Mouse (Mus musculus) megakaryocyte, adult 5-6 weeks (primary cell): ENCODE data around the gene Pald1. TPM values are rescaled to one million over a fixed set of nuclear protein-coding genes. Genes with fewer than 3 reads are reported as not detected.
A peak's percentile ranks its signal among the peaks of the same experiment; 100 is the strongest.

Experiments
- ATAC-seq: 2 replicates; pipeline ENCODE4 v1.8.0; 2016; ENCODE audit warnings: mild to moderate bottlenecking, inconsistent platforms; ENCODE audit not compliant: poor library complexity, severe bottlenecking
- total RNA-seq, 2 experiments: library from RNA; stranded (forward) in 1 of 2; stranded (reverse) in 1 of 2; fragments of 153-499, 151-499 nt in 1 of 2; fragments of 221-1000, 200-1000 nt in 1 of 2; gene quantifications; 2 replicates each; pipeline versions ENCODE4 v1.2.3 to v1.2.4; 2015 to 2017

The Pald1 gene
- total RNA-seq (2015) (0.16 TPM in 1 of 2 replicates, not detected in the other), total RNA-seq (2017) (0.77 and 2.1 TPM in 2 replicates)

GRCm38 (mm10) chr10:61383021-61383714, at the start of gene Pald1:
TSS of gene Pald1 (minus strand) at chr10:61383530.
- ATAC-seq = peak; percentile 20

- no peak for ATAC-seq
These were observed 48.0 kb upstream of the Pald1 start for GRCm38 (mm10) chr10:61431375-61431774.

- no peak for ATAC-seq
These were observed 45.7 kb upstream of the Pald1 start for GRCm38 (mm10) chr10:61429043-61429442.

- no peak for ATAC-seq
These were observed 45.1 kb upstream of the Pald1 start for GRCm38 (mm10) chr10:61428416-61428815.

- no peak for ATAC-seq
These were observed 44.6 kb upstream of the Pald1 start for GRCm38 (mm10) chr10:61427951-61428350.

GRCm38 (mm10) chr10:61426251-61426757, 43.0 kb upstream of the Pald1 start:
- ATAC-seq = no peak

- ATAC-seq = no peak
These were observed 41.7 kb upstream of the Pald1 start for GRCm38 (mm10) chr10:61425047-61425446.

- ATAC-seq = no peak
These were observed 41.2 kb upstream of the Pald1 start for GRCm38 (mm10) chr10:61424500-61424899.

- ATAC-seq = peak; percentile 19; the same call in 1 of the 2 replicates
These were observed 40.0 kb upstream of the Pald1 start for GRCm38 (mm10) chr10:61423289-61423688.

- ATAC-seq = peak; percentile 61
These were observed 39.5 kb upstream of the Pald1 start for GRCm38 (mm10) chr10:61422861-61423260.

- no peak for ATAC-seq
These were observed 36.7 kb upstream of the Pald1 start for GRCm38 (mm10) chr10:61420011-61420410.

- no peak for ATAC-seq
These were observed 35.8 kb upstream of the Pald1 start for GRCm38 (mm10) chr10:61419146-61419545.

GRCm38 (mm10) chr10:61418131-61418900, 35.0 kb upstream of the Pald1 start:
- ATAC-seq = peak; percentile 14; the same call in 1 of the 2 replicates

GRCm38 (mm10) chr10:61417672-61418071, 34.3 kb upstream of the Pald1 start, which contains the start of gene Nodal:
TSS of gene Nodal (plus strand) at chr10:61417972.
- no peak for ATAC-seq

GRCm38 (mm10) chr10:61417046-61417445, 33.7 kb upstream of the Pald1 start:
- no peak for ATAC-seq

GRCm38 (mm10) chr10:61416561-61416960, 33.2 kb upstream of the Pald1 start:
- ATAC-seq = no peak

GRCm38 (mm10) chr10:61415890-61416289, 32.6 kb upstream of the Pald1 start:
- no peak for ATAC-seq

- no peak for ATAC-seq
These were observed 31.9 kb upstream of the Pald1 start for GRCm38 (mm10) chr10:61415240-61415639.

GRCm38 (mm10) chr10:61412910-61413625, 29.7 kb upstream of the Pald1 start:
- no peak for ATAC-seq

GRCm38 (mm10) chr10:61410193-61410592, 26.9 kb upstream of the Pald1 start:
- no peak for ATAC-seq

- no peak for ATAC-seq
These were observed 26.4 kb upstream of the Pald1 start for GRCm38 (mm10) chr10:61409776-61410175.
